Mouse (Mus musculus) spleen, adult 12 weeks (tissue): Measurements from ENCODE around the gene Cluap1.
A peak's percentile ranks its signal among the peaks of the same experiment; 100 is the strongest.

Experiments
- DNase-seq: peaks from one replicate; pipeline ENCODE4 v3.0.0; 2022; ENCODE audit warnings: low spot score

The Cluap1 gene

DNA sequence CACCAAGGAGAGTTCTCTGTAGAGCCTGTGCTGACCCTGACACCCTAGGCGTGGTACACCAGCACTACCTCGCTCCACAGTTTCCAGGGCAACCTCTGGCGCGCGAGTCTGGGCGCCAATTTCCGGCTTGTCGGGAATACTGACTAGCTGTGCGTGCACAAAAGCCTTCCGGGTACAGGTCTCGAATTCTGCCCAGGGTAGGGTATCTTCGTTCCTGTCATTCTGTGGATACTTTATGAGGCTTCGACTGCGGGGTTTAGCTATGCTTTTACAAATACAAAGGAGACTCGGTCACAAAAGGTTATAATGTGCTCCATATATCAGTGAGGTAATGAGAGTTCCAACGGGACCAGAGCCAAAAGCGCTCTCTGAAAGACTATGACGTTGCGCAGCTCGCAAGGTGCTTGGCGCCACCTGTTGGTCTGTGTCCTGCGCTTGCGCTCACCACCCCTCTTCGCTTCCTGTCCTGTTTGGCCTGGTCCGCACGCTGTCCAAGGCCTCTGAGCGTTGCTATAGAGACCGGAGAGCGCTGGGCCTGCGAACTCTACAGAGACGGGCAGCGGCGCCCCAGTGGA, at the start of gene Cluap1, which contains the start of gene 1700037C18Rik:
Gene Cluap1 (plus strand): TSS at position 265 of the 575 bp plus-strand sequence.
Gene 1700037C18Rik (minus strand): TSS at position 153 of the 575 bp plus-strand sequence.
- peak; percentile 82 for DNase-seq

DNA sequence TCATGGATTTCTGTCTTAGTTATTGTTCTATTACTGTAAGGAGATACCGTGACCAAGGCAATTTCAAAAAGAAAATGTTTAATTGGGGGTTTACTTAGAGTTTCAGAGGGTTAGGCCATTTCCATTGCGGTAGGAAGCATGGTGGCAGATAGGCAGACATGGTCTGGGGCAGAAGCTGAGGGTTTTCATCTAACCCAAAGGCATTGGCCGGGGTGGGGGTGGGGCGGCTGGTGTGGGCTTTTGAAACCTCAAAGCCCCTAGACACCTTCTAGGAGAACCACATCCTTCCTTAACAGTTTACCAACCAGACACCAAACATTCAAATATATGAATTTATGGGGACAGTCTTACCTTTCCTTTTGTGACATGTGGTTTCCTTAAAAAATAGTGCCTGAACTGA, 49.3 kb upstream of the Cluap1 start:
- no peak for DNase-seq

DNA sequence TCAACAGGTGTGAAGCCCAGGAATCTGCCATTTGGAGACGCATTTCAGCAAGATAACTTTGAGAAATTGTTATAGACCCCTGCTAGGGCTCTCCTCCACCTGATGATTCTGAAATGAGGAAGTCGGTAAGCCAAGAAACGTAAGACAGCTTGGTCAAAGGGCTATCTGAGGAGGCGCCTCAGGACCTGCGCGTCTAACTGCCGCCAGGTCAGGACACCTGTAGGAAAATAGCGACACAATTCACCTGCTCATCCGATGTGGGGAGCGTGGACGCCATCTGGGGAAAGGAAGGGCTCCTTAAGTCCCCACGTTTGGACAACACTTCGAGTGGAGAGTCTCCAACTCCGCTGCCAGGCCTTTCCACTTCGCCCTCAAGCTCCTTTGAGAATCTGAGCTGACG, 36.8 kb upstream of the Cluap1 start:
- no peak for DNase-seq

DNA sequence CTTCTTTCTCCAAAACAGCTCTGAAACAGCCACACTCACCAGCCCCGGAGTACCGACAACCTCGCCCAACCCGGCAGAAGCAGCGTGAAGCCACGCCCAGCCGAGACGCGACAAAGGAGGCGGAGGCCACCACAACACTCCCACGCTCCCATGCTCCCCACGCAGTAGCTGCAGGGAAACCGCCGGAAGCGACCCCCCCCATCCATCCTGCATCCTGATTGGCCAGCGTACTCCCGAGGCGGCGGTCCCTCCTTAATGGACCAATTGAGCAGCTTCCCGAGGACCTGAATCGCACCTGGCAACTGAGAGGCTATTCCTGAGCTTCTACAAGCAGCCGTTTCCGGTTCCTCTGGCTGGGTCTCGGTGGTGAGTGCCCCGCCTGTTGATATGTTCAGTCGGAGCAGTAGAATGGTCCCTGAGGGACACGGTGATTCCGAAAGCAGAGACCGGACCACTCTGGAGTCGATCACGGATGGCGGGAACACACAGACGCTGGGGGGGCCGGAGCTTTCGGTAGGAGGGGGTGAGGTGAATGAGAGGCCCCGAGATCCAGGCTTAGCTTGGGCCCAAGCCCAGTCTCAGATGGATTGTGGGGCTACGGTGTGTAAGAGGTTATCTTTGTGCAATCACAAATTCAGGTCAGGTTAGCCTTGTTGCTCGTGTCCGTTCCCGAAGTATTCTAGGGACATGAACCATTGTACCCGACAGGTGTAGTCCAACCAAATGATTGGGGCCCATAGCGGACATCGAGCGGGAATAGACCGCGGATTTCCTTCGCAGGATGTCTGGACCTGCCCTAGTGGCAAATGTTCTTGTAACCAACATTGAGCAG, 36.2 kb upstream of the Cluap1 start, which contains the start of gene Naa60:
Gene Naa60 (plus strand): TSS at position 160 of the 832 bp plus-strand sequence.
- peak; percentile 74 for DNase-seq

DNA sequence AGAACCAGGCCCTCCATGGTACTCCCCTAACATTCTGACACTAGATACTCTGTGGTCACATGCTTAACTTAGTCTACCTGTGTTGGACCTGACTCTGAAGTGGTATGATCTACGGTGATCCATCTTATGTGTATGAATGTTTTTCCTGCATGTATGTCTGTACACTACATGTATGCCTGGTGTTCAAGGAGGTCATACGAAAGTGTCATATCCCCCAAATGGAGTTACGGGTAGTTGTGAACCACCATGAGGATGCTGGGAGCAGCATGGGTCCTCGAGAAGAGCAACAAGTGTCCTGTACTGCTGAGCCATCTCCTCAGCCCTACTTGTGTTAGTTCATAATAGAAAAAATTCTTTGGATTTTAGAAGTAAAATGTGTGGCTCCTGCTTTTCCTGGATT, 32.3 kb upstream of the Cluap1 start:
- no peak for DNase-seq

DNA sequence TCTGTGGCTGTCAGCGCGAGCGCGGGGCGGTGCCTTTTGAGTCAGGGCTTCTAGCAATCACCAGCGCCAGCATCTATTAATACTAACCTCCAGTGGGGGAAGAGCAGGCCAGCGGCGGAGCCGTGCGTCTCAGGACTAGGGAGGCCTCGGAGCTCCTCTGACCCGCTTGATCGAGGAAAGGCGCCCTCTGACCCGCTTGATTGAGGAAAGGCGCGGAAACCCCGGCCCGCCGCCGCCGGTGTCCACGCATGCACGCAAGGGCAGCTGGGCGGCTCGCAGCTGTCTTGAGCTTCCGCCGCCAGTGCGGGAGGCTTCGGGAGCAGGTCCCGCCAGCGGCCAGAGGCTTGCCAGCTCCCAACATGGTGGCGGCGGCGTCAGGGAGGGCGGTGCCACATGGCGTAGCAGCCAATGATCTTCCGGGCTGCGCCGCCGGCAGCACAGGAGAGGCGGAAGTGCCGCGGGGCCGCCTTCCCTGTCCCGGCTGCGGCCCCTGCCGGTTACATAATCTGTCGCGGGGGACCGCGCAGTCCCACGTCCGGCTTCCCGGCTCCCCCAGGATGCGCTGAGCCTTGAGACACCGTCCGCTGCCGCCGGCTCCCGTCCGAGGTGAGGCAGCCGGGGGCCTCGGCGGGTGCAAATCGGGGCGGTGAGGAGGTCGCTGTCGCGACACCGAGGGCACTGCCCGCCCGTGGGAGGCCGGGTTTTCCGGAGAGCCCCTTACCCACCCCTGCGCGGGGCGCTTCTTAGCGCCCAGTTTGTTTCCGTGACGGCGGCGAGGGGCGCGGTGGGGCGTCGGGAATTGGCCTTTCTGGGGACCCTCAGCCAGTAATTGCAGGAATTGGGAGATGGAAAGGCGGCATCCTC, 24.2 kb upstream of the Cluap1 start, which contains the start of the genes Zfp597 and Gm20695:
Gene Zfp597 (minus strand): TSS at position 361 of the 864 bp plus-strand sequence.
Gene Gm20695 (plus strand): TSS at position 448 of the 864 bp plus-strand sequence.
- DNase-seq = peak; percentile 93

DNA sequence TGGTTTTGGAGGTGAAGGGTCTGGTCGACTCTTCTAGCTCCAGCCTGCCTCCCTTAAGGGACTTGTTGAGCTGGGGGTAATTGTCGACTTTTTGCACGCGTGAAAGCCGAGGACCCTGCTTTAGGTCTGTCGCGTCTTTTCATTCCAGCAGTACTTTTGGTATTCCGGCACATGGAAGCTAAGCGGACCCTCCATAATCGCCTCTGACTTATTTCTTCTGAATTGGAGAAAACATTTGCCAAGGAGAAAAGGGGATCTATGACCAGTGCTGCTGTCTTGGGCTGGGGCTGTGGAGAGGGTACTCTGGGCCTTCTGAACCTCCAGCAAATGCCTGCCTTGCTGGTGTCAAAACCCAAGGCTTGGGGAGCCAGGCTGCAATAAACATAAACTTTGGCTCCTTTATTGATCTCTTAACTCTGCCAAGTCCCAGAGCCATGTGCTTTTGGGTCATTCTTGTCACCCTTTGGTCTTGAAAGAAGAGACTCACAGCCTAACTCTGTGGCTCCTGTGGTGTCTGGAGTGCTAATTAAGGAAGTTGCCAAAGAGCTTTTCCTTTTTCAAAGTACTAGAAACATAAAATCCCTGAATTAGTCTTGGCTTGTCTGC, 23.4 kb upstream of the Cluap1 start:
- no peak for DNase-seq

DNA sequence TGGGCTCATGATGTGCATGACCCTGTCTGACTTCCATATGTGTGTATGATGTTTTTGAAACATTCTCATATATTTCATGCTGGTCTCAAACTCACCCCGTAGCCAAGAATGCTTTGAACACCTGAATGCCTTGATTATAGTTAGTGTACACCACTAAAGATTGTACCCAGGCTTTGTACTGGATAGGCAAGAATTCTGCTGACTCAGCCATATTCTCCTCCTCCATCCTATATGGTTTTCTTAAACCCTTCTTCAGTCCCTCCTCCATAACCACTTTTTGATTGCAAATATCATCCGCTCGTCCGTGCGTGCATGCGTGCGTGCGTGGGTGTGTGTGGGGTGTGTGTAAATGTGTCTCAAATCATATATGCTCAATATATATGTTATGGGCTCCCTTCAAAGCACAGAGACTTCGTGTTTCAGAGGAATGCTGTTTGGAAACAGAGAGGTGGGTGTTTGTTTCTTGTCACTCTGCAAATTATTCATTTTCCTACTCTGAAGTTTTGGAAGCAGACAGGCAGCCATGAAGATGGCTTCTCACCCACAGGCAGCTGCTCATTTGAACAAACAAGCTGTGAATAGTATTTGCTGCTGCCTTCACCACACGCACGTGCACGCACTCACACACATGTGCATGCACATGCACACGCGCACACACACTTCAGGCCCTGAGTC, 16.8 kb upstream of the Cluap1 start:
- no peak for DNase-seq

DNA sequence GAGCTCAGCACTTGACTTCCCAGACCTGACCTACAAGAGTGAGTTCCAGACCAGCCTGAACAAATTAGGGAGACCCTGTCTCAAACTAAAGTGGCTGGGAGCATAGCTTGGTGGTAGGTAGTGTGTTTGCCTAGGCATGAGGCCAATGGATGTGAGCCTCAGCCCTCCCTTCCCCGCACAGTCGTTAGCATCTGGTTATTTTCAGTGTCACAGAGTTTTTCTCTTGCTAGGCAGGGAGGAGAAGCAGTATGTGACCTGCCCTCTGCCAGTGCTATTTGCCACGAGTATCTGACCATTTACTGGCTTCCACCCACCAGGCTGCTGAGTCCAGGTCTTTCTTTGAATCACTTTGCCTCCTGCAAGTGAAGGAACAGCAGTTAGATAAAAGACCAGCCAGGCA, 14.9 kb upstream of the Cluap1 start:
- no peak for DNase-seq

DNA sequence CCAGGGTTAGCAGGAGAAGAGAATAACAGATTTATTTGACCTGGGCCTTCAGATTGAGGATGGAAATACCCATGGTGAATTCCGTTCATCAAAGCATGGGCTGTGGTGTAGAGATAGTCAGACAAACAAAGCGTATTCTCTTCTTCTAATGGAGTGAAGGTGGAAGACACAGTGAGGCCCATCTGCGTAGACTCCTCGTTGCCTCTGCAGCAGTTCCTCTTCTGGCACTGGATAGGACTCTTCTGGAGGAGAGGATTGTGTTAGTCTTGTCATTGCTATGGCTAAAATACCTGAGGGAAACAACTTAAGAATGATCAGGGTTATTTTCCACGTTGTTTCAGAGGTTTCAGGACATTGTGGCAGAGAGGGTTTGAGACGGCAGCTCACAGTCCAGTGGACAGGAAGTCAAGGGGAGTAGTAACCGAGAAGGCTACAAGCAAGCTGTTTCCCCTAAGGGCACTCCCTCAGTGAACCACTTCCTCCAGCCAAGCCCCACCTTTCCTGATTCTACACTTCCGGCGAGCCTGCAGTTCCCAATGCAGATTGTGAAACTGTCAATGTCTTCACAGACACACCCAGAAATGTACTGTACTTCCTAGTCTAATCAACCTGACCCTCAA, 13.3 kb upstream of the Cluap1 start:
- peak; percentile 26 for DNase-seq

DNA sequence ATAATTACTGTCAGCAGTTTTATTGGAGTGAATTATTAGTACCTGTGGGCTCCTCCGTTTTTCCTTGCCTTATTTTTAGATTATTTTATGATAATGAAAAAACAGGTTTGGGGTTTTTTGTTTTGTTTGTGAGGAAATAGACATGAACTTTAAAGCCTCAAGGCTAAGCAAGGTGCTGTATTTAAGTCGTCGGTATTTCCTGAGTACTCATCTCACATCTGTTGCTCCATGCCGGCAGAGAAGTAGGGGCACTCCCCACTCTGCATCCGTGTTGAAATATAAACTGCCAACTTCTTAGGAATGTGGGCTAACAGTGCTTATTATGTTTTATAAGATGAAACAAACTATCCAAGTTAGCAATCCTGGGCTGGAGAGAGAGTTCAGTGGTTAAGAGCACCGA, 12.6 kb upstream of the Cluap1 start:
- DNase-seq = no peak

DNA sequence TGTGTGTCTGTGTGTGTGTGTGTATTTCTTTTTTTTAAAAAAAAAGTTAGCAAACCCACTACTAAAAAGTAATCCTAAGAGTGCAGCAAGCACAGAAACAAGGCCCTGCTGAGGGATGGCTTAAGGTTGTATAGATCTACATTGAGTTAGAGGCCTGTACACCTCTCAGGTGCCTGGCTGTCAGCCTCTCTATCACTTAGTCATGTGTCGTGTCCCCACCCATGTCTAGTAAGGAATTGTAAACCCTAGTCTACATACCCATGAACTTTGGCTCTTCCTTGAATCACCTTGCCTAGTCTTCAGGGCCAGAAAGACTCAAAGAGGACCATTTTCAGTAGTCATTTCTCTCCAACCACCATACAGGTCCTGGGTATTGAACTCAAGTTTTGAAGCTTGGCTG, 12.0 kb upstream of the Cluap1 start:
- DNase-seq = no peak

DNA sequence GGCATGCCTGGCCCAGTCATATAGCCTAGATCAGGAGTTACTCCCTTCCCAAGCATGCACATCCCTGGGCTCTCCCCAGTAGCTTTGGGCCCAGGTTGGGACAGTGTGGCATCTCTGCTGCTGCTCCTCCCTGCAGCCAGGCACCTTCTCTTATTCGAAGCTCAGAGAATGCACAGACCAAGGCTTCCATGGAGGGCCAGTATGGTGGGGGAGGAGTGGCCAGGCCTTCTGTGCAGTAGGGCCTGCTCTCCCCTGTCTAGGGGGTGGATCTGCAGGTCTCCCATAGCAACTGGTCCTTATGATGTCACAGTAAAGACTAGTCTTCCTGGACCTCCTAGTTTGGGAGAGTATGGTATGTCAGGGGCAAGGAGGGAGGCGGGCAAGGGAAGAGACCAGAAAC, 1.1 kb upstream of the Cluap1 start:
- no peak for DNase-seq

DNA sequence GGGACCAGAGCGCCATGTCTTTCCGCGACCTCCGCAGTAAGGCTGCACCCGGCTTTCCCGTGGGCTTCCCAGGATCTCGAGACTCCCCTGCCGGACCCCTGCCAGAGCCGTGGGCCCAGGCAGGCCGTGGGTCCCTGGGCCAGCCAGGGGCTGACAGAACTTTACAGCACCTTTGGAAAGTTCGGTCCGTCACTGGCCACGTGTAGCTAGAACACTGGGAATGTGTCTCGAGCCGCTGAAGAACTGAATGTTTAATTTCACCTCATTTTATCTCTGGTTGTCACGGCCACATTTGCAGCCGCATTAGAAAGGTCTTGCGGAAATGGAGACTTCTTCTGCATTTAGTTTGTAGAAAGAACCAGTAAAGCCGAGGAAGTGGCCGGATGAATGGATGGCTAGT, 517 bp downstream of the Cluap1 start:
- DNase-seq = no peak

DNA sequence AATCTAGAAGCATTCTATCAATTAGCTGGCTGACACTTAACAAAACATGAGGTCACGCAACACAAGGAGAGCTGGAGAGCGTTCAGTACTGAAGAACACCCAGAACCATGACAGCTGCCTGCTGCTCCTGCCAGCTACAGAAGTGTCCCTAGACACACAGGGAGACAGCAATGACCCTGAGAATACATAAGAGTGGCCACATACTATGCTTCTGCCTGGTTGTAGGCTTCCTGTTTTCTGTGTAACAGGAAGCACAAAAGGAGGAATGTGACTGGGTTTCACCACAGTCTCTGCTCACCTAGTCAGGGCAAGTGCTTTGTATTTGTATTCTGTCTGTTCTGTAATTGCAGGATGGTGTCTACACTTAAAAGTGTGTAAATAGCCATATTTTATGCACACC, 12.2 kb downstream of the Cluap1 start:
- no peak for DNase-seq

DNA sequence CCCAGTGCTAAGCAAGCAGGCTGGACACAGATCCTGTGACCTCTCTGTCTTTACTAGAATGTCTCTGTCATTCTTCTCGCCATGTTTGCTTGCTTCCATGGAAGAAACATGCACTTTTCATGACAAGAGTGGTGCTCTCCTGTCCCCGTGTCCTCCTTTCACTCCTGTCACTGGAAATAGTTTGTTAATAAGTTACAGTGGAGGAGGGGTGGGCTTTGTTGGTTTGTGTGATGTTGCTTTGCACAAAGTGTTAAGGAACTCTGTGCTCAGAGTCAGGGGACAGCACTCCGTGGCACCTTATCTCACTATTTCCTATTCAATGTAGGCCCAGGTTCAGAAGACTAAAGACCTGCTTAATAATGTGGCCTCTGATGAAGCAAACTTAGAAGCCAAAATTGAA, 14.9 kb downstream of the Cluap1 start:
- DNase-seq = no peak

DNA sequence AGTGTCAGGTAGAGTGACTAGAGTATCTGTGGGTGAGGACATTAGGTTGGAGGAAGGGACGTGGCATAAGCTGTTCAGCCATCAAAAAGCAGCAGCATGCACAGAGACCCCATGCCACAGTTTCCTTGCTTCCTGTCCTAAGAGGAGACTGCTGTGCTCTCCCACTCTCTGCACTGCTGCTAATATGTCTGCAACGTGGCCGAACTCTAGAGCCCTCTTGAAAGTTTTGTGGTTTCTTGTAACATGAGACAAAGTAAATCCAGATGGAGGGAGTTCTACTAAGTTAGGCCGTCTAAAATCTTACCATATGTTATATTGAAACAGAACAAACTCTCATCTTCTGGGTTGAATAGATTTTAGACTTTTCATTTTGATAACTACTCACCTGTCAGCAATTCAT, 15.4 kb downstream of the Cluap1 start:
- no peak for DNase-seq

DNA sequence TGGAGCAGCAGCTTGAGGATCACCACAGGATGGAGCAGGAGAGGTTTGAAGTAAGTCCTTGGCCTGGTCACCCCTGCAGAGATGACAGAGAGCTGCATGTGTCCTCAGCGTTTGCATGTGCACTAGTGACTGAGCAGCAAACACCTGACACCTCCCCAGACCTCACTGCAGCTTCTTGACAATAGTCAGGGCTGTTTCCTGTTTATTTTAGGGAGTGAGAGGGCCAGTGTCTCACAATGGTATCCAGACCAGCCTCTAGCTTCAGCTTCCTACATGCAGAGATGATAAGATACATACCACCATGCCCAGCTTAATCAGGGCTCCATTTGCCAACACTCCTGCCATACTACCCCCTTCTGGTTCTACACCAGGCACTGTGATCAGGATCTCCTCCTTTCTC, 20.0 kb downstream of the Cluap1 start:
- DNase-seq = no peak

DNA sequence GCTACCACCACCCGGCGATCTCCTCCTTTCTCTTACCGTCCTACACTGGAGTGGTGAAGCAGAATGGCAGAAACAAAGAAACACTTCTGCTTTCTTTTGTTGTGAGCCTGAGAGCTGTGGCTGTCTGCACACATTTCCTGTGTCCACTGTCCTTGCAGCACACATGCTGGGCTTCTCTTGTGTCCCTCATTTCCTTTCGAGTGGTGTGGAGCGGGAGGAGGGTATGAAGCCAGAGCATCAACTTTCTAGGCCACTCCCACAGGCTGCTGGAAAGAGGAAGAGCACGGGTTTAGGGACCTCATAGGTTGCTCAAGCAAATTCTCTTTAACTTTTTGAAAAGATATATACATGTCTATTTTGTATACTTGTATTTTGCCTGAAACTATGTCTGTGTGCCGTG, 20.6 kb downstream of the Cluap1 start:
- no peak for DNase-seq

DNA sequence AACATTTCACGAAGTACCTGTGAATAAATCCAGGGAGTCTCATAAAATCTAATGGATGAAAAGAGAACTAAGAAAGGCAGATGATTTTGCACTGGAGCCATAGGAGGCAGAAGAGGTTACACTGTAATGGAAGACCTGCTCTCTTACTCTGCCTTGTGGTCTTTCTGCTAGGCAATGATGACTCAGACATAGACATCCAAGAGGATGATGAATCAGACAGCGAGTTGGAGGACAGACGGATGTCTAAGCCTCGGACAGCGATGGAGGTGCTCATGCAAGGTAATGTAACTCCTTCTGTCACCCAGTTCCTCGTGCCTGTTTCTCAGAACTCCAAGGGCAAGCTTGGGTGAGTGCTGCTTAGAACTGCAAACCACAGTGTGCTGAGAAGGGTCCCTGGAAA, 24.9 kb downstream of the Cluap1 start:
- DNase-seq = no peak

DNA sequence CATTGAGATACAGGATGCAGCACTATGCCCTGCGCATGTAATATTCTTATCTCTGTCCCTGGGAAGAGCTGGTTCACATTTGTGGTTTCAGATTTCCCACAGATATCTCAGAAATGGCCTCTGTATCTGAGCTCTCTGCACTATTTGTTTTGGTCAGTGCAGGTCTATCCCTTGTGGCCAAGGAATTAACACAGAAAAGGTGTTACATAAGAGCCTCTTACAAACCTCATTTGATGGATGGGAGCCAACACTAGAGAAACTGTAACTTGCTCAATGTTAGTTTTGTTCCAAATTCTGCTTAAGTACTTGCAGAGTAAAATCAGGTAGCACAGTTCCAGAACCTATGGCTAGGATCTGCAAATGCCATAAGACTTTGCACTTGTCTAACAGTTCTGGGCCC, 25.5 kb downstream of the Cluap1 start:
- no peak for DNase-seq
